ENCODE assay signal across 17 mouse cellular contexts in the genomic region with DNA sequence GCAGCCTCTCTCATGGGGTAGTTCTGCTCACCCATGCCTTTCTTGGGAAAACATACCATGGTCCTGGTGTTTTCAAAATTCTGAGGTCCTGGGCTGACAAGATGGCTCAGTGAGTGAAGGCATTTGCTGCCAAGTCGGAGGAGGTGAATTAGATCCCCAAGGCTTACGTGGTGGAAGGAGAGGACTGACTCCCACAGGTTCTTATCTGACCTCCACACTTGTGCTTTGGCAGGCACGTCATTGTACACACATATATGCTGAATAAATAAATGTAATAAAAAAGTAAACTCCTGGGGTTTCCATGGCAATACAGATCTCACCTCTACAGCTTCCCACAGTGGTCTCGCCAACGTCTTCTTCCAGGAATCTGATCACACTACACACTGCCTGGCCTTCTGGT.
"Had no signal": no experiment of that assay in that cellular context is flagged by ENCODE, and none has a peak within 500 bp of the region (broad histone marks: within the 10 kb centered on the region; RNA-seq: fewer than 3 reads in every experiment).

No protein-coding gene starts in this region.

- ATAC-seq: midbrain, embryonic 16.5 days had no signal

- H3K4me1 ChIP-seq: limb, embryonic 13.5 days; liver, embryonic 15.5 days; midbrain, embryonic 12.5 days; neural tube, embryonic 15.5 days had no signal

- H3K9me3 ChIP-seq: limb, embryonic 13.5 days; liver, embryonic 15.5 days; megakaryocyte, embryonic 14.5 days; midbrain, embryonic 12.5 days; neural tube, embryonic 15.5 days had no signal

- H3K27ac ChIP-seq: layer of hippocampus, adult 2 months; limb, embryonic 13.5 days; liver, embryonic 15.5 days; midbrain, embryonic 12.5 days; neural tube, embryonic 15.5 days had no signal

- DNase-seq: kidney, adult 18-20 months; kidney, postnatal 10 days; kidney, postnatal 4 days; left cerebral cortex, postnatal 4 days; lung, embryonic 14.5 days; lung, postnatal 10 days; lung, postnatal 4 days; right cerebral cortex, adult 18-20 months; right cerebral cortex, postnatal 25 days; thymus, postnatal 4 days had no signal

- H3K36me3 ChIP-seq: limb, embryonic 13.5 days; liver, embryonic 15.5 days; midbrain, embryonic 12.5 days; neural tube, embryonic 15.5 days had no signal

- H3K4me2 ChIP-seq: limb, embryonic 13.5 days; liver, embryonic 15.5 days; lung, embryonic 14.5 days; midbrain, embryonic 12.5 days; neural tube, embryonic 15.5 days had no signal

- H3K4me3 ChIP-seq: layer of hippocampus, adult 2 months; limb, embryonic 13.5 days; liver, embryonic 15.5 days; megakaryocyte, embryonic 14.5 days; midbrain, embryonic 12.5 days; neural tube, embryonic 15.5 days had no signal

- H3K27me3 ChIP-seq: limb, embryonic 13.5 days; liver, embryonic 15.5 days; megakaryocyte, embryonic 14.5 days; midbrain, embryonic 12.5 days; neural tube, embryonic 15.5 days had no signal

- H3K9ac ChIP-seq: limb, embryonic 13.5 days; liver, embryonic 15.5 days; lung, embryonic 14.5 days; midbrain, embryonic 12.5 days; neural tube, embryonic 15.5 days had no signal
